Mouse (Mus musculus): ENCODE measurements at regions not wholly inside any gene's neighbourhood (a gene's known extent, or its start where the extent isn't known, plus 50 kb on each side); places are given as distances from the start of the nearest gene placed in this dataset.

DNA sequence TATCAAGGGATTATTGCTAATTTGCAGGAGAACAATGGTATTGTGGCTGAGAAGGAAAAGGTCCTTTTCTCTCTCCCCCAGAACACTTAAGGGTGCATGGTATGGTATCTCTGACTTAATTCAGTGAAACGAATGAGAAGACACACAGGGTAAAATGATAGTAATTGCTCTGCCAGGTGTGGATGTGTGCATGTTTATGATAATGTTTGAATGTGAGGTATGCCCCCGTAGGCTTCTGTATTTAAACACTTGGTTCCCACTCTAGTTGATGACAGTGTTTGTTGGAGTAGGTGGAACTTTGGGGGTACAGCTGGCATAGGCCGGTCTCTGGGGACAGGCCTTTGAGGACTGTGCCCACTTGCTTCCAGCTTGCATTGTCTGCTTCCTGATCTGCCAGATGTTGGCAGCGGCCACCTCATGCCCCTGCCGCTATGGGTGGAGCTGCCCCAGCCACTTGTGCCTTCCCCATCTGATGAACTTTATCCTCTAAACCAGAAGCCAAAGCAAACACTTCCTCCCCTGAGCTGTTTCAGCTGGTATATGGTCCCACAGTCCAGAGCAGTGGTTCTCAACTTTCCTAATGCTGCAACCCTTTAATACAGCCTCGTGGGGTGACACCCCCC, 53.0 kb upstream of the Egln3 start:
- no peak overlapping the region for H3K4me3 ChIP-seq (replicated peaks; ENCODE audit: control insufficient read depth, low read depth, low read length)
- WGBS: 13% methylated on average over 6 of the region's 6 CpGs
- H3K27ac ChIP-seq (ENCODE audit: control insufficient read depth, insufficient read depth, low read depth, low read length, poor library complexity): no peak overlapping the region
- TF ChIP-seq POLR2A (IDR thresholded peaks at IDR 0.05; ENCODE audit: borderline replicate concordance, control insufficient read depth, low read depth, low read length): no peak
- TF ChIP-seq CTCF (IDR thresholded peaks at IDR 0.05; ENCODE audit: control insufficient read depth, insufficient read depth, low read length): no peak
- peaks cover 2% of the 10 kb centered on the region for H3K4me1 ChIP-seq (ENCODE audit: control insufficient read depth, insufficient read depth, low read length)
